Mouse (Mus musculus): ENCODE measurements at regions not wholly inside any gene's neighbourhood (a gene's known extent, or its start where the extent isn't known, plus 50 kb on each side); places are given as distances from the start of the nearest gene placed in this dataset.

DNA sequence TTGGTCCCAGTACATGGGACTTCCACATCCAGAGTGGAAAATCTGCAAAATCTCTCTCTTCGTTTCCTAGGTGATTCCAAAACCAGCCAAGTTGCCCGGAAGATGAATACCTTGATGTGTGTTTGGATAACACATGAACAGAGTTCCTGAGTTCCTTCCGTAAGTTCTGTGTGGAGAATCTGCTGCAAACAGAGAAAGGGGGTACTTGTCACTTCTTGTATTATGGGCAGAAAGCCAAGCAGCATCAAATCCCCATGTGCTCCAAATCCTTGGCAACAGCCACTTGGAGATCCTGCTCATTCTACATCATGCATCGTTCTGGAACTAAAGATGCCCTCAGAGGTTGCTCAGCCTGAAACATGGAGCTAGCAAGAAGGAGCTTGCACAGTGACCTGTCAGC, 111.1 kb upstream of the Irx5 start:
- Histone ChIP-seq H3K36me3 (ENCODE audit: control insufficient read depth, insufficient read depth) (no peaks in the 10 kb centered on the region), H3K4me3 (ENCODE audit: insufficient read depth, poor library complexity, severe bottlenecking) (no peak overlapping the region), H3K79me3 (ENCODE audit: low read depth) (no peaks in the 10 kb centered on the region), H3ac (ENCODE audit: control insufficient read depth, insufficient read length, low read depth) (no peak overlapping the region), H3K27me3 (ENCODE audit: control insufficient read depth, insufficient read depth, insufficient read length) (no peaks in the 10 kb centered on the region), H3K79me2 (ENCODE audit: control insufficient read depth, insufficient read depth) (no peaks in the 10 kb centered on the region)
- TF ChIP-seq CTCF (IDR thresholded peaks at IDR 0.05; ENCODE audit: control insufficient read depth, insufficient read depth, insufficient read length) (no peak), FOSL1 (IDR thresholded peaks at IDR 0.05; ENCODE audit: insufficient read depth, low read length, poor library complexity, severe bottlenecking) (no peak), MYOG (IDR thresholded peaks at IDR 0.05; ENCODE audit: control insufficient read depth, extremely low read depth, insufficient read length) (no peak), USF1 (IDR thresholded peaks at IDR 0.05; ENCODE audit: low read depth) (no peak), MYOD1 (IDR thresholded peaks at IDR 0.05; ENCODE audit: control insufficient read depth, insufficient read length, low read depth) (no peak), MAX (IDR thresholded peaks at IDR 0.05) (no peak), CEBPB (IDR thresholded peaks at IDR 0.05; ENCODE audit: low read depth) (no peak)

- no peaks in the 10 kb centered on the region for H3K36me3 ChIP-seq (ENCODE audit: control insufficient read depth, insufficient read depth)
- no peaks in the 10 kb centered on the region for H3K27me3 ChIP-seq (ENCODE audit: control insufficient read depth, insufficient read depth, insufficient read length)
- no peak for TF ChIP-seq CEBPB (IDR thresholded peaks at IDR 0.05; ENCODE audit: low read depth)
- no peak for TF ChIP-seq MAX (IDR thresholded peaks at IDR 0.05)
- TF ChIP-seq USF1 (IDR thresholded peaks at IDR 0.05; ENCODE audit: low read depth) = no peak
- TF ChIP-seq MYOD1 (IDR thresholded peaks at IDR 0.05; ENCODE audit: control insufficient read depth, insufficient read length, low read depth) = no peak
- no peaks in the 10 kb centered on the region for H3K79me3 ChIP-seq (ENCODE audit: low read depth)
- no peaks in the 10 kb centered on the region for H3K79me2 ChIP-seq (ENCODE audit: control insufficient read depth, insufficient read depth)
- H3K4me3 ChIP-seq (ENCODE audit: insufficient read depth, poor library complexity, severe bottlenecking) = no peak overlapping the region
- H3ac ChIP-seq (ENCODE audit: control insufficient read depth, insufficient read length, low read depth) = no peak overlapping the region
Observed at GRCm38 (mm10) chr8:92240686-92241275, 116.6 kb upstream of the Irx5 start.

DNA sequence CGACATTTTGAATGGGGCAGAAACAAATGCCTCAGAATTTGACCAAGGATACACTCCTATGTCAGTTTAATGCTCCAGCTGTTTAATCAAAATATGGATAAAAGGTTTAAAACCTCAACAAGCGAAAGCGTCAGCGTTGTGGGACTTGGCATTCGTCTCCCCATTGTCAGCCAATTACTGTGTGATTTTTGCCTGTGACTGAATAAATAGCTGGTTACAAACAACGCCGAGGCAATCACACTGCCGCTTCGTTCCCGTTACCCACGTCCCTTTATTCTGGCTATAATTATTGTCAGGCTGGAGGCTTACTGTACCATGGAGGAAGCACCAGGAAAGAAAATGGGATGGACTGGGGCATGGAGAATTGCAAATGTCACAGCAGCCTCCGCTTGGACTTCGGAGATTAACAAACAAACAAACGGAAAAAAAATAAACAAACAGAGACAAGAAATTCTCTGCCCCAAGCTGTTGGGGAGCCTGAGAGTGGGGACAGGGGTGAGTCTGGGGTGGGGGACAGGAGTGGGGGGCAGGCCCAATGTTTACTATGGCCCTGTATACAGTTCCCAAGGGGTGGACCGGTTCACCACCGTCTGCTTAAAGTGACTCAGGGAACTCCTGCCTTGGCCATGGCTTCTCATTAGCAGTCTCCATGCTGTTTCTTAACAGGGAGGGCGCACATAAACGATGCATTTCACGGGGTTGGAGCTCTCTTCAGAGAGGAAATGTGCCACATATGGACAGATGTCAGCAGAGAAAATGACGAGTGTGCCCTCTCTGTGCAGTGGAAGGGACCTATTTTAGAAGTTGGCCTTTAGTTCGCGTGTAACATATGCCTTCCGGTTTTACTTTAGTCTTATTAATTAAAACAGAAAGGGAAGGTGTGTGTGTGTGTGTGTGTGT, 125.8 kb upstream of the Irx5 start:
- Histone ChIP-seq H3K79me2 (ENCODE audit: control insufficient read depth, insufficient read depth) (no peaks in the 10 kb centered on the region), H3K27me3 (ENCODE audit: control insufficient read depth, insufficient read depth, insufficient read length) (no peaks in the 10 kb centered on the region), H3K4me3 (ENCODE audit: insufficient read depth, poor library complexity, severe bottlenecking) (no peak overlapping the region), H3ac (ENCODE audit: control insufficient read depth, insufficient read length, low read depth) (no peak overlapping the region), H3K36me3 (ENCODE audit: control insufficient read depth, insufficient read depth) (no peaks in the 10 kb centered on the region), H3K79me3 (ENCODE audit: low read depth) (no peaks in the 10 kb centered on the region)
- no peak for TF ChIP-seq USF1 (IDR thresholded peaks at IDR 0.05; ENCODE audit: low read depth)
- no peak for TF ChIP-seq FOSL1 (IDR thresholded peaks at IDR 0.05; ENCODE audit: insufficient read depth, low read length, poor library complexity, severe bottlenecking)
- no peak for TF ChIP-seq CTCF (IDR thresholded peaks at IDR 0.05; ENCODE audit: control insufficient read depth, insufficient read depth, insufficient read length)
- no peak for TF ChIP-seq MAX (IDR thresholded peaks at IDR 0.05)
- TF ChIP-seq MYOD1 (IDR thresholded peaks at IDR 0.05; ENCODE audit: control insufficient read depth, insufficient read length, low read depth) = no peak
- no peak for TF ChIP-seq CEBPB (IDR thresholded peaks at IDR 0.05; ENCODE audit: low read depth)
- no peak for TF ChIP-seq MYOG (IDR thresholded peaks at IDR 0.05; ENCODE audit: control insufficient read depth, extremely low read depth, insufficient read length)

- TF ChIP-seq CTCF (IDR thresholded peaks at IDR 0.05; ENCODE audit: control insufficient read depth, insufficient read depth, insufficient read length) = no peak
- no peak for TF ChIP-seq MYOG (IDR thresholded peaks at IDR 0.05; ENCODE audit: control insufficient read depth, extremely low read depth, insufficient read length)
- TF ChIP-seq MYOD1 (IDR thresholded peaks at IDR 0.05; ENCODE audit: control insufficient read depth, insufficient read length, low read depth) = no peak
- TF ChIP-seq USF1 (IDR thresholded peaks at IDR 0.05; ENCODE audit: low read depth) = no peak
- TF ChIP-seq FOSL1 (IDR thresholded peaks at IDR 0.05; ENCODE audit: insufficient read depth, low read length, poor library complexity, severe bottlenecking) = no peak
- TF ChIP-seq CEBPB (IDR thresholded peaks at IDR 0.05; ENCODE audit: low read depth) = no peak
- TF ChIP-seq MAX (IDR thresholded peaks at IDR 0.05) = no peak
- Histone ChIP-seq H3K27me3 (ENCODE audit: control insufficient read depth, insufficient read depth, insufficient read length) (no peaks in the 10 kb centered on the region), H3K79me3 (ENCODE audit: low read depth) (no peaks in the 10 kb centered on the region), H3K36me3 (ENCODE audit: control insufficient read depth, insufficient read depth) (no peaks in the 10 kb centered on the region), H3K4me3 (ENCODE audit: insufficient read depth, poor library complexity, severe bottlenecking) (no peak overlapping the region), H3K79me2 (ENCODE audit: control insufficient read depth, insufficient read depth) (no peaks in the 10 kb centered on the region), H3ac (ENCODE audit: control insufficient read depth, insufficient read length, low read depth) (no peak overlapping the region)
Observed at GRCm38 (mm10) chr8:92229526-92229925, 127.9 kb upstream of the Irx5 start.

- Histone ChIP-seq H3K79me2 (ENCODE audit: control insufficient read depth, insufficient read depth) (no peaks in the 10 kb centered on the region), H3K4me3 (ENCODE audit: insufficient read depth, poor library complexity, severe bottlenecking) (no peak overlapping the region), H3K79me3 (ENCODE audit: low read depth) (no peaks in the 10 kb centered on the region), H3K27me3 (ENCODE audit: control insufficient read depth, insufficient read depth, insufficient read length) (no peaks in the 10 kb centered on the region), H3K36me3 (ENCODE audit: control insufficient read depth, insufficient read depth) (no peaks in the 10 kb centered on the region), H3ac (ENCODE audit: control insufficient read depth, insufficient read length, low read depth) (no peak overlapping the region)
- no peak for TF ChIP-seq USF1 (IDR thresholded peaks at IDR 0.05; ENCODE audit: low read depth)
- no peak for TF ChIP-seq MAX (IDR thresholded peaks at IDR 0.05)
- no peak for TF ChIP-seq CTCF (IDR thresholded peaks at IDR 0.05; ENCODE audit: control insufficient read depth, insufficient read depth, insufficient read length)
- no peak for TF ChIP-seq MYOD1 (IDR thresholded peaks at IDR 0.05; ENCODE audit: control insufficient read depth, insufficient read length, low read depth)
- TF ChIP-seq MYOG (IDR thresholded peaks at IDR 0.05; ENCODE audit: control insufficient read depth, extremely low read depth, insufficient read length) = no peak
- TF ChIP-seq CEBPB (IDR thresholded peaks at IDR 0.05; ENCODE audit: low read depth) = no peak
- no peak for TF ChIP-seq FOSL1 (IDR thresholded peaks at IDR 0.05; ENCODE audit: insufficient read depth, low read length, poor library complexity, severe bottlenecking)
Observed at GRCm38 (mm10) chr8:92224929-92225328, 132.5 kb upstream of the Irx5 start.

All from C2C12 (cell line).